Mouse (Mus musculus) lung, adult 18-20 months (tissue): ENCODE results near the gene Ogg1.

Experiments
- DNase-seq, 2 experiments: peaks; one replicate each; pipeline ENCODE4 v3.0.0; 2022; ENCODE audit warnings: mixed read lengths in 2 of 2

The Ogg1 gene

DNA sequence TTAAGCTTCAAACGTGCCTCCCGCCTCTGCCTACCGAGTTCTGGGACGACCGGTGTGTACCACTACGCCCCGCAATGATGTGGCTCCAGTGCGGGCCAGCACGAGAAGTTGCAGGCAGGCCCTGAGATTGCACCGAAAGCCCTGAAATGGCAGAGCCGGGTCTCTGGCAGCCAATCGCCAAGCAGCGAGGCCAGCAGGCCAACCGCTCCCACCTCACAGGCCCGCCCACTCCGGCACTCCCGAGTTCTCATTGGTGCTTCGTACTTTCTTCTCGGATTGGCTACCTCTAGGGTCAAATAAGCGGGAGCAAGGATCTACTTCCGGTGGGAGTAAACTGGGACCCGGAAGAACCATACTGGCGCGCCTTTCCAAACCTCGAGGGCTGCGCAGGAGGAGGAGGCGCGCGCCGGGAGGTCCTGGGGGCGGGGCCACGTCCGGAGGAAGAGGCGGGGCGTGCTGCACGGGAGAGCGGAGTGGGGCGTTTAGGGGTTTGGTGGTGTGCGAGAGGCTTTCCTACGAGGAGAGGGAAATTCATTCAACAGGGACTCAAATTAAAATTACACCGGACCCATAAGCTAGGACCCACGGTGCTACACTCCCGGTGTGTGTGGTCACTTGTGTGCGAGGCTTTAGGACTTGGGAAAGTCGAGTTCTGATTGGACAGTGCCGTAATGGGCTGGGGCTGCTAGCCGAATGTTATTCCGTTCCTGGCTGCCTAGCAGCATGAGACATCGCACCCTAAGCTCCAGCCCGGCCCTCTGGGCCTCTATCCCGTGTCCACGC, at the start of gene Ogg1:
Gene Ogg1 (plus strand): TSS at position 440 of the 783 bp plus-strand sequence.
- DNase-seq: peak; percentile 100

GRCm38 (mm10) chr6:113281676-113282075, 45.1 kb upstream of the Ogg1 start:
- no peak for DNase-seq

DNA sequence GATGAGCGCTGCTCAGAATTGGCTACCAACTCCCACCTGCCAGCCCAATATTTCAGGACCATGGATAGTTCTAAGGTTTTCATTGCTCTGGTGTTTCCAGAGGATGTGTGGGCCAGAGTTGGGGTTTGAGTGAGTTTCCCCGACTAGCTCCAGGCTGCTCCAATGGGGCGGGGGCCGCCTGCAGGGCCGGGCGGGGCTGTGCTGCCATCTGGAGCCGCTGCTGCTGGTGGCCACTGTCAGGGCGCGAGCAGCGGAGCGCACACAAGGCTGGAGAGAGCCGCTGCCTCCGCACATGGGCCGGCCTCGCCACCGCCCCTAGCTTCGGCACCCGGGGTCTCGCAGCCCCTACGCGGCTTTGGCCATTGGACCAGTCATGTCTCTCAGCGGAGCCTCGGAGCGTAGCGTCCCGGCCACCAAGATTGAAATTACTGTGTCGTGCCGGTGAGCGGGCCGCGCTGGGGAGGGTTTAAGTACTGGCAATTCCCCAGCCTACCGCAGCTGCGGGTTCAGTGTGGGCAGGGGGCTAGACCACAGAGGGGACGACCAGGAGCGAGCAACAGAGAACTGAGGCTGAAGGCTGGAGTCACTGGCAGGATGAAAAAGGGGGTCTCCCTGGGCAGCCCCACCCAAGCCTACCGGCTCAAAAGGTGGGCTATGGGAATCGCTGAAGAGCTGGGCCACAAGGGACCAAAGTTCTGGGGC, 44.5 kb upstream of the Ogg1 start, which contains the start of gene Cpne9:
Gene Cpne9 (plus strand): TSS at position 207 of the 702 bp plus-strand sequence.
- no peak for DNase-seq

- no peak for DNase-seq
These were observed 43.8 kb upstream of the Ogg1 start for GRCm38 (mm10) chr6:113282969-113283368.

DNA sequence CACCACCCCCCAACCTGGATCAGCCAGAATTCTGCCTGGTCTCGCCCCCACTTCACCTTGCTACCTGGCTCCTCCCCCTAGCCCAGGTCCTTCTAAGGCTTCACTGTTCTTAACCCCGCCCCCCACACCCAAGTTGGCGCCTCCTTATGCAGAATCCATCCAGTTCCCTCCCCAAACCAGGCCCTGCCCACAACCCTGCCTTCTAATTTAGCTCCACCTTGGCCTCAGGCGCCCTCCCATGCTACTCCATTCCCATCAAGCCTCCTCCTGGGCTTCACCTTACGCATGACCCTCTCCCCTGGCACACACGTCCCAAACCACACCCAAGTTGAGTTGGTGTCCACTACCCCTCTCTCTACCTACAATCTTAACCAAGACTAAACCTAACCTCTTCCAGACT, 43.3 kb upstream of the Ogg1 start:
- peak; percentile 20 to 45 for DNase-seq

DNA sequence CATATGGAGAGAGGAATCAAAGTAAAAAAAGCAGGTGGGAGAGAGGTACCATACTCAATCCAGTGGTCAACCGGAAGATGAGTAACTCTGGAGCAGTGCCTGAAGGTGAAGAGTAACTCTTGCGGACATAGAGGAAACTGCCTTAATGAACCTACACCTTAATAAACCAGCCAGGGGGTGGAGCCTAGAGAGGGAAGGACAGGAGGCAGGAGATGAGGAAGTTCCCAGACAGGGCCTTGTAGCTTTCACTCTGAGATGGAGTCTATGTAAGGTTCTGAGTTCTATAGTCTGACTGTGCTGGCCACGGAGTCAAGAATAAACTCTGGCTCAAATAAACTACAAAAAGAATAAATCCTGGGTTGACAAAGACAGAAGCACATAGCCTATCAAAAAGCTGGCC, 41.8 kb upstream of the Ogg1 start:
- DNase-seq: no peak

DNA sequence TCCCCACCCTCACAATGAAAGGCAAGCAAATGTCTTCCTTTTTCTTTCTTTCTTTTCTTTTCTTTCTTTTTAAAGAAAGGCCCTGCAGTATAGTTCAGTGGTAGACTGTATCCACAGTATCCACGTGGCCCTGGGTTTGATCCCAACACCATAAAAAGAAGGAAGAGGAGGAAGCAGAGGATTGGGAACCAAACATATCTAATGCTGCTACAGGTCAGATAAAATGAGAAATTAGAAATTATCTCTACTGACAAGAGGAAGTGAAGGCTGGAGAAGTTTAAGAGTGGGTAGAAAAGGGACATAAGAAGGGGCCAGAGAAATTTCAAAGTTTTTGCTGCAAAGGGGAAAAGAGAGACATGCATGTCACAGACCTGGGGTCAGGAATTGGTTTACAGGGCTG, 40.5 kb upstream of the Ogg1 start:
- no peak for DNase-seq

DNA sequence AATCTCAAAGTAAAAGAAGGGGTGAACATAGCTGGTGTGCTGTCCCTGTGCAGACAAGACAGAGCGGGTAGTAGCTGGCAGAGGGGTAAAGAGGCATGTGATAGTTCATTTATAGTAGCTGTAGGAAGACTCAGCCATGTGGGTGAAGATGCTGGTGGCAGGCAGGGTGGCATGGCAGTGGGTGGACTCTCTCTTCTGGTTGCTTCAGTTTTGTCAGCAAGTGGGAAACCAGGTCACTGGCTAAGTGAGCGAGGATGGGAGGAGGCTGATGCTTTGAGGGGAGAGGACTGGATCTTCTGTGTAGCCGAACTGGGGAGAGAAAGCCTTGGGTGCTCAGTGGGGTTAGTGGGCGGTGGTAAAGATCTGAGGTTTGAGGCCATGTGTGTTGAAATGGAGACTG, 39.5 kb upstream of the Ogg1 start:
- DNase-seq: no peak

DNA sequence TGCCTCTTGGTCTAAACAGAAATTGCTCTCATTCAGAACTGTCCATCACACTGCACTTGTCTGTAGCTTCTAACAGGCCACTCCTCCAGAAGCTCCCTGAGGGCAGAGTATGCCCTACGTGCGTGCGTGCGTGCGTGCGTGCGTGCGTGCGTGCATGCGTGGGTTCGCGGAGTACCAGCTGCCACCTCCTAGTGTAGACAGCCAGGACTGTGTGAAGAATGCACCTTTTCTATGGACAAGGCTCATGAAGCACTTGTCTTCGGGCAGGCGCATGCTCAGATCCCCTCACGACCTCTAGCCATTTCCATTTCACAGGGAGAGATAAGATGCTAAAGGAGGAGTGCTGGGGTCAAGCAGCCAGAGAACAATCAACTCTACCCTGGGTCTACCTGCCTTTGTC, 37.4 kb upstream of the Ogg1 start:
- DNase-seq: no peak

DNA sequence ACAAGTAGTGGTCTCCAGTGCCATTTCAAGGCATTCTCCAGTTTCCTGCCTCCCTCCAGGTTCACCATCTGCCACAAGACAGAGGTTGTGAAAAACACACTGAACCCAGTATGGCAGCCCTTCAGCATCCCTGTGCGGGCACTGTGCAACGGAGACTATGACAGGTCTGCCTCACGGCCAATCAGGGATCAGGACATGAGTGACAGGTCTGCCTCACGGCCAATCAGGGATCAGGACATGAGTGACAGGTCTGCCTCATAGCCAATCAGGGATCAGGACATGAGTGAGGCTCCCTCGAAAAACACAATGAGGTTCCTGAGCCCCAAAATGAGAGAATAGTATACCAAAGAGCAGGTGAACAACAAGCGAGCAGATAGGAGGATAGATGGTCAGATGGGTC, 36.4 kb upstream of the Ogg1 start:
- DNase-seq: no peak

DNA sequence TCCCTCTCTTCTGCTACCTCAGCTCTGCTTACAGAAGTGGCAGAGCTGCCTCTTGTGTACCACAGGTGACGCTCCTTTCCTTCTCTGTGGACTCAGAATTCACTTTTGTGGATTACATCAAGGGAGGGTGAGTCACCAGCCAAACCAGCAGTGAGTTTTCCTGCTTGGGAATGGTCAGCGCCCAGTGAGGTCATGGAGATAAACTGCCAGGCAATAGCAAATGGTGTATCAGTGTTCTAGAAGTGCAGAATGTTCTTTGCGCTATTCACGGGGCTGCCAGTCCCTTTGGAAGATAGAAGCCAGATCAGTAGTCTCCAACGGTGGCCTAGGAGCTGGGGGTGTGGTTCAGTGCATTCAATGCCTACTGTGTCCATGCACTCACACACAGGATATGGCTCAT, 33.8 kb upstream of the Ogg1 start:
- DNase-seq: no peak

DNA sequence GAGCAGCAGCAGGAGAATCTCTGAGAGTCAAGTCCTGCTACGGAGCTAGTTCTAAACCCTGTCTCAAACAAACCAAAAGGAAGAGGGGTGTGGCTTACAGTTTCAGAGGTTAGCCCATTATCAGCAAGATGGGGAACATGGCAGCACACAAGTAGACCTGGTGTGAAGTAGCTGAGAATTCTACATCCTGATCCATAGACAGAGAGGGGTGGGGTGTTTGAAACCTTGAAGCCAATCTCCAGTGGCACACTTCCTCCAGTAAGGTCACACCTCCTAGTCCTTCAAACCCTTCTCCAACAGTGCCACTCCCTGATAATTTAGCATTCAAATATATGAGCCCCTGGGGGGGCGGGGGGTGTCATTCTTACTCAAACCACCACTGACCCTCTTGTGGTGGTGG, 30.7 kb upstream of the Ogg1 start:
- DNase-seq: no peak

DNA sequence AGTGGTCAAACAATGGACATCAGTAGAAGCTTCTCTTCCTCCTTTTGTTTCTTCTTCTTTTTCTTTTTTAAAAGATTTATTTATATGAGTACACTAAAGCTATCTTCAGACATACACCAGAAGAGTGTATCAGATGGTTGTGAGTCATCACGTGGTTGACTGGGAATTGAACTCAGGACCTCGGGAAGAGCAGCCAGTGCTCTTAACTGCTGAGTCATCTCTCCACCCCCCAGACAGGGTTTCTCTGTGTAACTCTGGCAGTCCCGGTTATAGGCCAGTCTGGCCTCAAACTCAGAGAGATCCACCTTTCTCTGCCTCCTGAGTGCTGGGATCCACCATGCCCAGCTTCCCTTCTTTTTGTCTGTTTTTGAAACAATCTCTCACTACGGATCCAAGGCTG, 30.1 kb upstream of the Ogg1 start:
- no peak for DNase-seq

DNA sequence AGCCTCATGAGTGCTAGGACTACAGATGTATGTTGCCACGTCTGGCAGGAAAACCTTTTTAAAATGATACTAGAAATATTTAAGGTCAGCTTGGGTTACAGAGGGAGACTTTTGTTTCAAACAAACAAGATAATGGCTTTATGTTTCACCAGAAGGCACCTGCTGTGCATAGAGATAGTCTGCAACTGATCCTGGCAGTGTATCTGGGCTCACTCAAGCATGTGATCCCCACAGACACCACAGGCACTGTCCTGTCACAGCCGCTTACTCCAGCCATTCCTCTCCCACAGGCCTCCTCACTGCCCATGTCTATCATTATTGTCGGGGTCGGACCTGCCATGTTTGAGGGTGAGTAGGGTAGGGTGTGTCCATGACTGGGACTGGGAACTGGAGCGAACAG, 25.4 kb upstream of the Ogg1 start:
- no peak for DNase-seq

DNA sequence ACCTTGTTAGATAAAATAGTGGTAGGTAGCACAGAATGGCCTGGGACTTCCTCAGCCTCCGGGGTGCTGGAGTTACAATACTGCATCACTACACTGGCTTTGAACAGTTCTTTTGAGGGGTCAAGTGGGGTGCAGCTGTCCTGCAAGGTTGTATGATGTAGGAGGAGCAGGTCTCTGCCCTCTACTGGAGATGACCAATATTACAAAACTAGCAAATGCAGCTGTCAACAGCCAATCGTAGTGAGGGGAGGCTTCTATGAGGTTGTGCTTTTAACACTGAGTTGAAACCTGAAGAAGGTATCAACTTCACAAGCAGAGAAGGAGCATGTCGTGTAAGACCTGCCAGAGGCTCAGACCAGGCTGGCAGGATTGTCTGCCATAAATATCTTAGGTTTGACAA, 24.5 kb upstream of the Ogg1 start:
- DNase-seq: peak in 1 of 2 experiments; percentile 17

DNA sequence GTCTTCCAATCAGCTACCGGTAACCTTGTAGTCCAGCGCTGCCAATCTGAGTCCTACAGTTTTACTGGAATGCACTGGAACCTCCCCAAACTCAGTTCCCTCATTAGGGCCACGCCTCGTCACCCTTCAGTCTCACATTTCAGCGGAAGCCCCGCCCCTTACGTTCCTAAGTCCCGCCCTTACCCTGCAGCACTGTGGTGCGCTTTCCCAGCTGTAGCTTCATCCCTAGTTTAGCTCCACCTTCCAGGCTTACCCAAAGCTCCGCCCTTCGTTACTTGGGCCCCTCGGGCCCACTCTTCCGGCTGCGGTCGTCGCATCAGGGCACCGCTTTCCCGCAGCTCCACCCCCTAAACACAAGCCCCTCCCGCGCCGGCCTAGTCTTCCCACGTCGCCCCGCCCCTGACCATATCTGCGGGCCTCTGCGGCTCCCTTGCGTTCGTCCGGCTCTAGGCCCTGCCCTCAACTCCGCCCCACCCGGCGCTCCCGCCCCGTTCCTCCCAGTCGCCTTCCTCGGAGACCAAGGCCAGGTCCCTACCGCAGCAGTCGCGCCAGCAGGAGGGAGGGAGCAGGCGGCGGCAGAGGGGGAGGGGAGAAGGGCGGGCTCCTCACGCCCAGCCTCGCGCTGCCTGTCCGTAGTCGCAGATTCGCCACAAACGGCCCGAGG, 20.3 kb upstream of the Ogg1 start:
- peak; percentile 100 for DNase-seq

GRCm38 (mm10) chr6:113306986-113307349, 19.8 kb upstream of the Ogg1 start, which contains the start of gene Brpf1:
Brpf1 (plus strand) TSS chr6:113307137.
- no peak for DNase-seq

DNA sequence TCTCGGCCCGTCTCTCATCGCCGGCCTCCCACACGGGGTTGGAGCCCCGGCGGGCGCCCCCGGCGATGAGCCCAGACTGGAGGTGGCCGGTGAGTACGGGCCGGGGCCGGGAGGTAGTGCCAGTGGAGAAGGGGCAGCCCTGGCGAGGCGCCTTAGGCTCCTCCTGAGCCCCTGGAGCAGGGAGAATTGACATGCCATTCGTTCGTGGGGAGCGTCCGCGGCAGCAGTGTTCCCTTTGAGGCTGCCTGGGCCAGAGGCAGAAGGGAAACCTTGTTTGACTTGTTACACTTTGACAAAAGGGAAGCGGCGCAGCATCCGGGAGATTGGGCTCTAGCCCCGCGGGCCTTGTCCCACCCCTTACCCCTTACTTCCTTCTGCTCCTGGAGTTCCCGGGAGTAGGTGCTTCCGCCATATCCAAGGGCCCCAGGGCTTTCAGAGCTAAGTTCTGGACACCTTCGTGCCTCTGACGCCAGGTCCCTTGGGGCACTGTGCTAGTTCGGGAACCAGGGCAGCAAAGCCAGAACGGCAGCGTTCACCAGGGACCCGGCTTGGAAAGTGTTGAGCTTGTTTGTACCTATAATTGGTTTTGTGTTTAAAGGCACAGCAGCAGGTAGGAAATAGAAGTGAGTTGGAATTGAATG, 19.2 kb upstream of the Ogg1 start:
- DNase-seq: peak; percentile 57 to 58

DNA sequence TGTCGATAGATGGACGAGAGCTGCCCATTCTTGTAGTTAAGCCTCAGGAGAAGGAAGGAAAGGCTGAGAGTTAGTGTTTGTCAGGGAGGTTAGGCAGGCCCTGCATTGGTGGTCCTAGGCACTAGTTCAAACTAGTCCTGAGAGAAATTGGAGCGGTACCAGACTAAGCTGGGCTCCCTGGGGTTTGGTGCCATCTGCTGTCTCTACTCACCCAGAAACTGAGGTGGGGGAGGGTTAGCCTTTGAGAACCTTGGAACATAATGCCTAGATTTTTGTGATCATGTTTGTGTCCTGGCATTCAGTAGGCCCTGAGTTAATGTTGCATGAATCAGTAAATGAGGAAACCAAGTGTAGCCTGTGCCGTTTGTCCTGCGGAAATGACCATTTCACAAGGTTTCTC, 18.6 kb upstream of the Ogg1 start:
- no peak for DNase-seq

- no peak for DNase-seq
These were observed 10.8 kb upstream of the Ogg1 start for GRCm38 (mm10) chr6:113315972-113316371.

DNA sequence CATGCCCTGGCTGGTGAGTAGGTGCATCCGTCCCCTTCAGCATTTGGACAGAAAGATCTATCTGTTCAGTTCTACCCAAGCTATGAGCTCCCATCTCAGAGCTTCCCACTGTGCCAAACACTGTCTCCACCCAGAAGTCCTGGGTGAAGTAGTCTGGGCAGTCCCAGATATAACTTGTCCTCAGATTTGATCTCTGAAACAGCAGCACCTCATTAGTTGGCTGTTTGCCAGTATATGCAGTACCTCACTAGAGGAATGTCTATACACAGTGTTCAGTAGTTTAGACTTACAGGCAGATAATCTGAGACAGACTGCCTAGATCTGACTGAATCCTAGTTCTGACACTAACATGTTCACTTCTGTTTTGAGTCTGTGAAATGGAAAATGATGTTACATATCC, 2.6 kb downstream of the Ogg1 start:
- no peak for DNase-seq

DNA sequence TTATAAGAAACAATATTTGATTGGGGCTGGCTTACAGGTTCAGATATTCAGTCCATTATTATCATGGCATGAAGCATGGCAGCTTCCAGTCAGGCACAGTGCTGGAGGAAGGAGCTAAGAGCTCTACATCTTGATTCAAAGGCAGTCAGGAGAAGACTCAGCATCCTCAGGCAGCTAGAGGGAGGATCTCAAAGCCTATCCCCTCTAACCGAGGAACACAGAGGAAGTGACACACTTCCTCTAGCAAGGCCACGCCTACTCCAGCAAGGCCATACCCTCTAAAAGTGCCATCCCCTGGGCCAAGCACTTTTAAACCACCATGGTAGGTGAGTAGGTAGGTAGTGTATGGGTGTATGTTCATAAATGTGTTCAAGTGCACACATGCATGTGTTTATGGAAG, 3.8 kb downstream of the Ogg1 start:
- DNase-seq: peak in 1 of 2 experiments; percentile 34

DNA sequence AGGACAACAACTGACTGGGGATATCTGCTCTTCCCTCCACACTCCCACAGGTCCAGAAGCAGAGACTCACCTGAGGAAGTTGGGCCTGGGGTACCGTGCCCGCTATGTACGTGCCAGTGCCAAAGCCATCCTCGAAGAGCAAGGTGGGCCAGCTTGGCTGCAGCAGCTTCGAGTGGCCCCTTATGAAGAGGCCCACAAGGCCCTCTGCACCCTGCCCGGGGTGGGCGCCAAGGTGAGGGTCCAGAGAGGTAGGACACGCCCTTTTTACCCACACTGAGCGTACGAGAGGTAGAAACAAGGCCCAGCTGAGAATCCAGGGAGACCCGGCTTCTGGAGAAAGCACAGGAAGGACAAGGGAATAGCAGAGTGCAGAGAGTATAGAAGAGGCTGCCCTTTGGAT, 4.9 kb downstream of the Ogg1 start:
- no peak for DNase-seq
